Mouse (Mus musculus) heart, adult 18-20 months (tissue): ENCODE measurements around the gene Hid1. TPM values are rescaled to one million over a fixed set of nuclear protein-coding genes. Genes with fewer than 3 reads are reported as not detected.

Source experiments
- DNase-seq, 2 experiments: peaks; one replicate each; pipeline ENCODE4 v3.0.0; 2021 to 2022; ENCODE audit warnings: mixed read lengths in 1 of 2
- total RNA-seq, 2 experiments: library from RNA; stranded (reverse); gene quantifications; 2 replicates each; pipeline ENCODE4 v1.2.3; 2021

Hid1 gene
- total RNA-seq, 2 experiments from 2014 or later, result 2.4 to 3.6 TPM

DNA sequence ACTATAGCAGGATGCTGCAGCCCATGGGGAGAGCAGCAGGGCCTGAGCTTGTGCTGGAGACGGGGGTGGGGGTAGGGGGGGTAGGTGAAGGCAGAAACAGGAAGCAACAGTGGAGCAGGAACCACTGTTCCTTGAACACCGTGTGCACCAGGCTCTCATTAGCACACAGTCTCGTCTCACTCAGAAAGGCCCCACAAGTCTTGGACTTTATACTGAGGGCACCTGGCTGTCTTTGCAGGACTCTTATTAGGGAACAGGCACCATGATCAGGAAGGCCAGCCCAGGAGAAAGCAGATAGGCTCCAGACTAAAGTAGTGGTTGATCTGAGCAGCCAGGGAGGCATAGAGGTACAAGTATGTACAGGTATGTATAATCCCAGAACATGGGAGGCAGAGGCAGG is 30.2 kb downstream of the Hid1 start:
- DNase-seq, result no peak

DNA sequence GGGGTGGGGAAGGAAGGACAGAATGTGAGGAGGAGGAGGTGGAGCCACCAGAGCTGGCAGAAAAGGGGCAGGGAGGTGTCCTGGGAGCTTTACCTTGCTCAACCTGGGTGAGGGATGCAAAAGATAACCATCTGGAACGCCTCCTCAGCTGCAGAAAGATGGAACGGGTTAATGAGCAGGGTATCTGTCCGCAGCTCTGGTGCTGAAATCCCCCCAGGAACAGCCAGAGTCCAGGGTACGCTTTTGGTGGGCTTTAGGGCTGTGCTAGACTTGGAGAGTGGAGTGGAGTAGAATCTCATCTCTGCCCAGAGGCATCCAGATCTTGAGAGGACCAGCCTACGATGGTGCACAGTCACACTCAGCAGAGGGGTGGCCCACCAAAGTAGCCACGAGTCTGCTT is 31.4 kb downstream of the Hid1 start:
- DNase-seq, result no peak

- no peak for DNase-seq
Measured at GRCm38 (mm10) chr11:115335223-115335622, 32.3 kb downstream of the Hid1 start.

DNA sequence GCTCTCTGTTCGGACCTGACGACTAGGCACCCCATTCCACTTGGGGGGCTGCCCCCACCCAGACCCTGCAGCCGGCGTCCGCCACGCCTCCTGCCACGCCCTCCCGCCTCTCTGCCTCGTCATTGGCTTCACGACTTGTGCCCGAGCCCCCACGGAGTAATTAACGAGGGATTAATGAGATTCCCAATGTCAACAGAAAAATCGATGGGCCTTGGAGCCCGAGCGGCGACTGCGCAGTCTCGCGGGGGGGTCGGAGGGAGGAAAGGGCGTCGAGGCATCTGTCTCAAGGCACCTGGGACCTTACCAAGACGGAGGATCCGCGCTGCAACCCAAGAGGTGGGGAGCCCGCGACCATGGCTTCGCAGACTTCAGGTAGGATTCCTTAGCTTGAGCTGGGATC is 33.0 kb downstream of the Hid1 start, which contains the start of gene Otop3:
Otop3 (plus strand) TSS at position 201 of the 400 bp plus-strand sequence.
- no peak for DNase-seq

GRCm38 (mm10) chr11:115329339-115329738 is 38.2 kb downstream of the Hid1 start:
- no peak for DNase-seq

DNA sequence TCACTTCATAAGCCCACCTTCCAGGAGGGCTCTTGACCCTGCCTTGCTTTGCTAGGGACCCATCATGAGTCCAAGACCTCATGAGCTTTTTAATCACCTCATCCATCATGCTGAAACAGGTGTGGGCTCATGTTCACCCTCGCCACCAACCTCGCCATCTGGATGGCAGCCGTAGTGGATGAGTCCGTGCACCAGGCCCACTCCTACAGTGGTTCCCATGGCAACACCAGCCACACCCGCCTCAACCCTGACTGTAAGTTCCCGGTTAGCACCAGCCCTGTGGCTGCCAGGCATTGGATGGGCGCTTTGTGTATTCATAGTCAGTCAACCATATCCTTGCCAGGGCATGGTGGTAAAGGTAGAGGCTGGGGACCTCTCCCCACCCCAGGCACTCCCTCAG is 40.8 kb downstream of the Hid1 start:
- no peak for DNase-seq

- DNase-seq, result no peak
Measured at GRCm38 (mm10) chr11:115323354-115323753, 44.2 kb downstream of the Hid1 start.

GRCm38 (mm10) chr11:115321906-115322693 is 45.5 kb downstream of the Hid1 start, which contains the start of gene Ush1g:
Gene Ush1g (minus strand): TSS chr11:115322041.
- peak in 1 of 2 experiments; percentile 71 for DNase-seq

GRCm38 (mm10) chr11:115319704-115320383 is 47.7 kb downstream of the Hid1 start:
- DNase-seq, result no peak

DNA sequence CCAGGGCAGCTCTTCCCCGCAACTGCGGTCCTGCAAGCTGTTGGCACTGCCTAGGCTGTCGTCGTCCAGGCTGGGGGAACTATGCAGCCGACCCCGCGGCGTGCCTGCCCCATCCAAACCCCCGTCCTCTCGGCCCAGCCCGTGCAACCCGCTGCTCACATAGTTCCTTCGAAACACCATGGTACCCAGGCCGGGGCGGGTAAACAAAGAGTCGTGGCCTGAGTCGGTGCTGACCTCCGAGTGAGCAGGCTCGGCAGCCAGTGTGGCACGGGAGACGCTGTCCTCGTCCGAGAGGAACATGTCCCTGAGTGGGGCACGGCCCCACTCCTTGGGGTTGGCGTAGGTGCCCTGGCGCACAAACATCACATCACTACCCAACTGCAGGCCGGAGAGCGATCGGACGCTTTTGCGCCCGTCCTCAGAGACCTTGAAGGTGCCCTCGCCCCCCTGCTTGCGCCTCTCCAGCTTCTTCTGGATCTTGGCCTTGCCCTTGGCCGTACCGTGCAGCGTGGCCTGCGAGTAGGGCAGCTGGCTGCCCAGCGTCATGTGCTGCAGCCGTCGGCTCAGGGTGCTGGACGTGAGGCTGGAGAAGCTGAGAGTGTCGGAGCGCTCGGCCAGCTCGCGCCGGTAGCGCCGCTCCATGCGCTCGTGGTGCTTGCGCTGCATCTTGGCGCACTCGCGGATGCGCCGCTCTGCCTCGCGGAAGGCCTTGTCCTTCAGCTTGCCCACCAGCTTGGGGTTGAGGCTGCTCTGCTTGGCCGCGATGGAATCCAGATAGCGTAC is 49.1 kb downstream of the Hid1 start:
- DNase-seq, result no peak

DNA sequence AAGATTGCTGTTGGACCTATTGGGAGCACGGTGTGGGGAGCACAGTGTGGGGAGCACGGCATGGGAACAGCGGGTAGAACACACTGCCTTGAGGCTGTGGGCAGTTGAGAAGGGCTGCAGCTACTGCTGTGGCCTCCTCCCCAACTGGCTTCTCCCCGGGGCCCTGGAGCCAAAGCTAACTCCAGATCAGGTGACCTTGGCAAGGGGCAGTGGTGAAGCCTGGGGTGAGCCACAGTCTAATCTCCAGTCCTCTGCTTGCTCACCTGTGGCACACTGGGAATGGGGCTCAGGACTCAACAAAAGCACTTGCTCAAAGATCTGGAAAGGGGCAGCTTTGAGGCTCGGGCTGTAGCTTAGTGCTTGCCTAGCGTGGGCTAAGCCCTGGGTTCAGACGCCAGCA is 50.4 kb downstream of the Hid1 start:
- no peak for DNase-seq

GRCm38 (mm10) chr11:115314249-115314648 is 53.3 kb downstream of the Hid1 start:
- DNase-seq, result no peak

GRCm38 (mm10) chr11:115308781-115309180 is 58.8 kb downstream of the Hid1 start:
- no peak for DNase-seq

- DNase-seq, result no peak
Measured at GRCm38 (mm10) chr11:115306863-115307262, 60.7 kb downstream of the Hid1 start, which contains the start of gene Otop2. Gene Otop2 (plus strand): TSS chr11:115307163.

GRCm38 (mm10) chr11:115303167-115303566 is 64.4 kb downstream of the Hid1 start:
- no peak for DNase-seq

DNA sequence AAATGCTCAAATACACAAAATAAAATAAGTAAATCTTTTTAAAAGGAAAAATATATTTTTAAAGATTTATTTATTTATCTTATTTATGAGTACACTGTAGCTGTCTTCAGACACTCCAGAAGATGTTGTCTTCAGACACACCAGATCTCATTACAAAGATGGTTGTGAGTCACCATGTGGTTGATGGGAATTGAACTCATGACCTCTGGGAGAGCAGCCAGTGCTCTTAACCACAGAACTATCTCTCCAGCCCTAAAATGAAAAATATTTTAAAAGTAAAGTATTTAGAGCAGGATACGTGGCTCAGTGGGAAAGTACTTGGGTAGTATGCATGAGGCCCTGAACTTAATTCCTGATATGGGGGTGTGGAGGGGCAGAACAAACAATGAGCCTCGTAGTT is 66.2 kb downstream of the Hid1 start:
- no peak for DNase-seq

- no peak for DNase-seq
Measured at GRCm38 (mm10) chr11:115300745-115301144, 66.8 kb downstream of the Hid1 start.

DNA sequence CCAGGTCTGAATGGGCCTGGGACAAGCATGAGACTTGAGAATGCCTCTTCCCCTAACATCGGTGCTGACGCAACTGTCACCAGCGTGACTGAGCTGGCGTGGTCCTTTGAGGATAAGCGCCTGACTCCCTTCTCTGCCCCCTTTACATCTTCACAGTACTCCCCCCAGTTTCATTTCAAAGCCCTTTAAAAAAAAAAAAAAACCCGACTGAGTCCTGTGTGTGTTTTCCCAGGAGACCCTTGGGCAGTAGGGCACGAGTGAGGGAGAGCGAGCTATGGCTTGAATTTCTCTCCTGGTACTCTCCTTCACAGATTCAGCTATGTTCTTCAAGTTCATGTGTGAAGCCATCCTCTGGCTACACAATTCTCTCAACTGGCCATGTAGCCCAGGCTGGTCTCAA is 69.4 kb downstream of the Hid1 start:
- DNase-seq, result no peak
